Mouse (Mus musculus): ENCODE results near the gene Wdtc1.
A peak's percentile ranks its signal among the peaks of the same experiment; 100 is the strongest.

DNA sequence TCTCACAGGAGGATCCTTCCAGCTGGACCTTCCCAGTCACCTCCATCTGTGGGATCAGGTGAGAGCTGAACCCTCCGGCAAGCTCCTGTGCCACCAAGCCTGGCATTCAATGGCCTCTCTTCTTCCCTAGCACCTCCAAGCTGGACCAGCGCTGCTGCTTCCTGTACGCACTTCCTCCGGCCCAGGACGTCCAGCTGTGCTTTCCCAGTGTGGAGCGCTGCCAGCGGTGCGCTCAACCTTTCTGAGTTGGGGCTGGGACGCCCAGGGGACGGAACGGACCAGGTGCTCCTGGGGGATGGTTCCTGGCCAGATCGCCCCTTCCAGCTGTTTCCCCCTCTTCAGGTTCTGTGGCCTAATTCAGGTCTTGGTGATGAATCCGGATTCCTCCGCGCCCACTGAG lies 106.2 kb downstream of the Wdtc1 start:
- no peak for TF ChIP-seq CTCF (IDR thresholded peaks at IDR 0.05; ENCODE audit: low read depth)
- TF ChIP-seq EP300 (IDR thresholded peaks at IDR 0.05; ENCODE audit: low read depth) = peak; percentile 44; the same call in 1 of the 2 replicates

All from heart, postnatal 0 days (tissue).